Comparison of ENCODE assay signal across 27 mouse cellular contexts in genomic region chr13:103059995-103060652, GRCm38 (mm10).
DNase-seq lines count a peak whose midpoint lies in the region; ATAC-seq and TF ChIP-seq lines count a peak whose summit lies in the region.
"Had no signal": no experiment of that assay in that cellular context is flagged by ENCODE, and none has a peak within 500 bp of the region (broad histone marks: within the 10 kb centered on the region; RNA-seq: fewer than 3 reads in every experiment).

No protein-coding gene starts in this region.

- intact Hi-C loops in heart, adult 2 months (cut with DNase I), result no loop called here
- intact Hi-C loops in heart, postnatal 25 days (cut with DNase I), result no loop called here

- H3K9me3 ChIP-seq in hindbrain, embryonic 13.5 days, result no peaks in the 10 kb centered on the region
- H3K9me3 ChIP-seq in neural tube, embryonic 13.5 days, result no peaks in the 10 kb centered on the region
- H3K9me3 ChIP-seq: heart, embryonic 15.5 days; limb, embryonic 10.5 days; limb, embryonic 15.5 days; liver, embryonic 13.5 days; stomach, embryonic 15.5 days had no signal

- 0 out of 2 replicates have a peak, but pooled peaks cover 2% of the 10 kb centered on the region for H3K79me2 ChIP-seq in heart, adult 2 months (replicated peaks; ENCODE audit: control insufficient read depth, insufficient read depth, low read length)

- no peak overlapping the region; the same call in 1 of the 2 replicates for H3K27ac ChIP-seq in heart, adult 2 months
- no peak overlapping the region for H3K27ac ChIP-seq in hindbrain, embryonic 13.5 days
- no peak overlapping the region for H3K27ac ChIP-seq in neural tube, embryonic 13.5 days (replicated peaks)
- H3K27ac ChIP-seq: heart, embryonic 15.5 days; limb, embryonic 10.5 days; limb, embryonic 15.5 days; liver, embryonic 13.5 days; macrophage; stomach, embryonic 15.5 days had no signal

- 61% methylated on average over 11 of the region's 11 CpGs for WGBS in heart, adult 2 months
- 34% methylated on average over 11 of the region's 11 CpGs for WGBS in hindbrain, embryonic 13.5 days
- WGBS in neural tube, embryonic 13.5 days, result 30% methylated on average over 11 of the region's 11 CpGs

- H3K4me1 ChIP-seq in heart, adult 2 months (ENCODE audit: control insufficient read depth, insufficient read depth, low read length), result peaks cover 2% of the 10 kb centered on the region
- peaks cover 16% of the 10 kb centered on the region for H3K4me1 ChIP-seq in hindbrain, embryonic 13.5 days (replicated peaks)
- peaks cover 11% of the 10 kb centered on the region for H3K4me1 ChIP-seq in neural tube, embryonic 13.5 days (replicated peaks)
- H3K4me1 ChIP-seq: limb, embryonic 10.5 days; limb, embryonic 15.5 days; liver, embryonic 13.5 days; stomach, embryonic 15.5 days had no signal

- TF ChIP-seq CTCF in heart, adult 2 months (IDR thresholded peaks at IDR 0.05), result no peak
- no peak for TF ChIP-seq CTCF in brain, embryonic 14.5 days (IDR thresholded peaks at IDR 0.05; ENCODE audit: borderline replicate concordance, extremely low read depth, insufficient read depth, insufficient read length)

- H3K27me3 ChIP-seq in heart, adult 2 months (ENCODE audit: control insufficient read depth, insufficient read depth, low read length), result no peaks in the 10 kb centered on the region
- H3K27me3 ChIP-seq in hindbrain, embryonic 13.5 days, result 0 out of 2 replicates have a peak, but pooled peaks cover 3% of the 10 kb centered on the region
- H3K27me3 ChIP-seq in neural tube, embryonic 13.5 days, result peaks cover 10% of the 10 kb centered on the region; the same call in 1 of the 2 replicates
- H3K27me3 ChIP-seq: heart, embryonic 15.5 days; limb, embryonic 15.5 days; liver, embryonic 13.5 days; stomach, embryonic 15.5 days had no signal

- DNase-seq in heart, adult 2 months, result no peak
- no peak for DNase-seq in heart, postnatal 25 days (ENCODE audit: low spot score)
- DNase-seq in brain, embryonic 14.5 days (ENCODE audit: low read depth), result peak; percentile 56
- no peak for DNase-seq in lung, adult 18-20 months
- no peak for DNase-seq in spleen, adult 18-20 months
- DNase-seq: adrenal gland, postnatal 14 days; cerebellum, adult 11-12 months; cerebellum, postnatal 10 days; heart, postnatal 36 days; kidney, adult 11 months; kidney, postnatal 14 days; layer of hippocampus, adult 9-11 months; liver, embryonic 13.5 days; lung, adult 2 months; lung, postnatal 10 days; thymus, postnatal 14 days had no signal

- peak overlapping the region; percentile 30; the same call in 1 of the 2 replicates for H3K4me2 ChIP-seq in hindbrain, embryonic 13.5 days
- no peak overlapping the region; the same call in 1 of the 2 replicates for H3K4me2 ChIP-seq in neural tube, embryonic 13.5 days
- H3K4me2 ChIP-seq: heart, embryonic 15.5 days; limb, embryonic 15.5 days; liver, embryonic 13.5 days; stomach, embryonic 15.5 days had no signal

- no peak for TF ChIP-seq POLR2A in heart, adult 2 months (IDR thresholded peaks at IDR 0.05; ENCODE audit: insufficient read depth, low read depth, low read length)
- no peak for TF ChIP-seq POLR2A in brain, embryonic 14.5 days (IDR thresholded peaks at IDR 0.05; ENCODE audit: borderline replicate concordance, extremely low read depth, insufficient read depth, insufficient read length, poor library complexity, severe bottlenecking)

- TF ChIP-seq EP300 in heart, adult 2 months (IDR thresholded peaks at IDR 0.05; ENCODE audit: insufficient read depth, low read depth, low read length), result no peak

- no peaks in the 10 kb centered on the region for H3K36me3 ChIP-seq in heart, adult 2 months (ENCODE audit: control insufficient read depth, insufficient read depth, low read length)
- no peaks in the 10 kb centered on the region for H3K36me3 ChIP-seq in hindbrain, embryonic 13.5 days
- H3K36me3 ChIP-seq in neural tube, embryonic 13.5 days, result no peaks in the 10 kb centered on the region
- H3K36me3 ChIP-seq: heart, embryonic 15.5 days; limb, embryonic 10.5 days; limb, embryonic 15.5 days; liver, embryonic 13.5 days; stomach, embryonic 15.5 days had no signal

- H3K9ac ChIP-seq in heart, adult 2 months (ENCODE audit: low read depth, low read length), result no peak overlapping the region
- H3K9ac ChIP-seq in hindbrain, embryonic 13.5 days, result no peak overlapping the region
- H3K9ac ChIP-seq in neural tube, embryonic 13.5 days, result no peak overlapping the region
- H3K9ac ChIP-seq: heart, embryonic 15.5 days; limb, embryonic 15.5 days; liver, embryonic 13.5 days; stomach, embryonic 15.5 days had no signal

- peak; percentile 51; the same call in 1 of the 2 replicates for ATAC-seq in hindbrain, embryonic 13.5 days (ENCODE audit: low FRiP score)
- ATAC-seq in neural tube, embryonic 13.5 days (ENCODE audit: low read depth), result peak; percentile 57; the same call in 1 of the 2 replicates
- ATAC-seq: CD4-positive, CD25-positive, alpha-beta regulatory T cell, adult 4 months; forebrain, embryonic 16.5 days; inflammation-experienced regulatory T-cells, adult 6 months had no signal

- H3K4me3 ChIP-seq in heart, adult 2 months, result peak overlapping the region; percentile 7; the same call in 1 of the 2 replicates
- H3K4me3 ChIP-seq in hindbrain, embryonic 13.5 days, result no peak overlapping the region
- no peak overlapping the region for H3K4me3 ChIP-seq in neural tube, embryonic 13.5 days
- H3K4me3 ChIP-seq: erythroblast, embryonic 14.5 days; heart, embryonic 15.5 days; limb, embryonic 10.5 days; limb, embryonic 15.5 days; liver, embryonic 13.5 days; stomach, embryonic 15.5 days had no signal
